Mouse (Mus musculus) embryonic facial prominence, embryonic 10.5 days (tissue): Measurements from ENCODE around the gene Bod1l. TPM values are rescaled to one million over a fixed set of nuclear protein-coding genes. Genes with fewer than 3 reads are reported as not detected.

ENCODE experiments used
- DNase-seq: peaks from one replicate; pipeline ENCODE4 v3.0.0-alpha.2; 2017; ENCODE audit warnings: low spot score
- H3K27ac ChIP-seq: fragments of 300-500 bp; sonication (generic); replicated peaks from 2 replicates; pipeline ENCODE4 v1.5.1; 2016; ENCODE audit warnings: mild to moderate bottlenecking
- H3K27me3 ChIP-seq: fragments of 300-500 bp; sonication (generic); replicated peaks from 2 replicates; pipeline ENCODE4 v1.6.1; 2016; ENCODE audit warnings: low read depth, mild to moderate bottlenecking; ENCODE audit not compliant: poor library complexity, severe bottlenecking
- H3K36me3 ChIP-seq: fragments of 300-500 bp; sonication (generic); replicated peaks from 2 replicates; pipeline ENCODE4 v1.6.1; 2016; ENCODE audit warnings: mild to moderate bottlenecking, moderate library complexity
- H3K4me1 ChIP-seq: fragments of 300-500 bp; sonication (generic); 2 replicates; pipeline ENCODE4 v1.6.1; 2016
- H3K4me3 ChIP-seq: fragments of 300-500 bp; sonication (generic); 2 replicates; pipeline ENCODE4 v1.5.1; 2016; ENCODE audit warnings: mild to moderate bottlenecking, moderate library complexity
- H3K9me3 ChIP-seq: fragments of 300-500 bp; sonication (generic); 2 replicates; pipeline ENCODE4 v1.6.1; 2016; ENCODE audit warnings: mild to moderate bottlenecking
- WGBS: fragments of 180-500 bp; shearing (Covaris S2); methylation state at CpG from one replicate; pipeline ENCODE4 v1.1.7; 2016; 5-methylcytosine and 5-hydroxymethylcytosine counted together
- polyA plus RNA-seq: library from polyadenylated mRNA; unstranded; fragments of >200 nt; fragmentation: Nextera tagmentation; extraction: Ambion mirVana; gene quantifications from 2 replicates; pipeline ENCODE4 v1.2.1, GENCODE M21; 2016

Bod1l gene
- 18.6 and 19.4 TPM in 2 replicates for polyA plus RNA-seq

DNA sequence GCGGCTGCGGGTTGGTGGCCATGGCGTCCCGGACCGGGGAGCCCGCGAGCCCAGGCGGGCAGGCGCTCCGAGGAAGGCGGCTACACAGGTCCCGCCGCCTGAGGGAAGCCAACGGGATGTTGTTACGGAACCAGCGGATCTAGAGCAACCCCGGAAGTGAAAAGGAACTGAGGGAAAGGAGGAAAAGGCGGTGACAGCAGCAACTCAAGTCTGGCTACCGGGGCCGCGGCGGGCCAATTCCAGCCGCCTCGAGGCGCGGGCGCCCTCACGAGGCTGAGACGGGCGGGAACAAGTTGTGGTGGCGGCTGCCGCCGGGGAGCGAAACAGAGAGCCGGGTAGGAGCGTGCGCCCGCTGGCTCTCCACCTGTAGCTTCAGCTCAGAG is at the start of gene Bod1l:
TSS of gene Bod1l (minus strand) at position 169 of the 383 bp plus-strand sequence.
- peaks cover 20% of the 10 kb centered on the region for H3K4me1 ChIP-seq
- peak within 1 kb of the TSS; percentile 93 for H3K4me3 ChIP-seq
- H3K27me3 ChIP-seq: no peaks in the 10 kb centered on the region
- H3K9me3 ChIP-seq: no peaks in the 10 kb centered on the region
- peak within 1 kb of the TSS; percentile 86 for H3K27ac ChIP-seq
- DNase-seq: peak; percentile 96
- under 1% methylated on average over 38 of the region's 38 CpGs for WGBS
- peaks cover 7% of the 10 kb centered on the region for H3K36me3 ChIP-seq

GRCm38 (mm10) chr5:41893351-41893750 is 49.2 kb upstream of the Bod1l start:
- Histone ChIP-seq H3K4me1 (no peaks in the 10 kb centered on the region), H3K27me3 (no peaks in the 10 kb centered on the region), H3K36me3 (no peaks in the 10 kb centered on the region), H3K4me3 (no peak overlapping the region), H3K9me3 (no peaks in the 10 kb centered on the region), H3K27ac (no peak overlapping the region)
- DNase-seq: no peak
- 80% methylated on average over 6 of the region's 6 CpGs for WGBS

DNA sequence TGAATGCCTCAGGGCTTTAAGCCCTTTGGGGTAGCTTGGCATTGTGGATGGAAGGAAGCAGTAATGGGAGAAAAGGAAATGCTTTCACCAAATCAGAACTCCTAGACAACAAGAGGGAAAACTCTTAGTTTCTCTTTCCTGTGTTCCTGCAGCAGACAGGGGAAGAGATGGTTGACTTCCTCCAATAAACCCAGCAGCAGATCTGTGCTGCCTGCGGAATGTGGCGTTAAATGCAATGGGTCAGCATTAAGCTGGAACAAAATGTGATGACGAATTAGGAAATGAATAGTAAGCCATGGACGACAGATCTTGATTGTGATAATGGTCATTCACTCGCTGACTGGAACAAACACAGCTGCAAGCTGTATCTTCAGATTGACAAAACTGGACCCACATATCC is 46.8 kb upstream of the Bod1l start:
- Histone ChIP-seq H3K4me3 (no peak overlapping the region), H3K27ac (no peak overlapping the region), H3K27me3 (no peaks in the 10 kb centered on the region), H3K4me1 (no peaks in the 10 kb centered on the region), H3K9me3 (no peaks in the 10 kb centered on the region), H3K36me3 (no peaks in the 10 kb centered on the region)
- DNase-seq: no peak
- WGBS: 80% methylated on average over 5 of the region's 5 CpGs

GRCm38 (mm10) chr5:41889245-41889849 is 45.2 kb upstream of the Bod1l start:
- no peak overlapping the region for H3K27ac ChIP-seq
- 79% methylated on average over 8 of the region's 8 CpGs for WGBS
- no peaks in the 10 kb centered on the region for H3K4me1 ChIP-seq

GRCm38 (mm10) chr5:41888834-41889233 is 44.7 kb upstream of the Bod1l start:
- Histone ChIP-seq H3K4me3 (no peak overlapping the region), H3K36me3 (no peaks in the 10 kb centered on the region), H3K4me1 (no peaks in the 10 kb centered on the region), H3K27me3 (peaks cover 6% of the 10 kb centered on the region; the same call in 1 of the 2 replicates), H3K27ac (no peak overlapping the region), H3K9me3 (no peaks in the 10 kb centered on the region)
- WGBS: 75% methylated on average over 3 of the region's 3 CpGs
- DNase-seq: no peak

More at GRCm38 (mm10) chr5:41889245-41889849, 45.2 kb upstream of the Bod1l start:
- Histone ChIP-seq H3K27me3 (peaks cover 6% of the 10 kb centered on the region; the same call in 1 of the 2 replicates), H3K9me3 (no peaks in the 10 kb centered on the region), H3K36me3 (no peaks in the 10 kb centered on the region), H3K4me3 (no peak overlapping the region)
- DNase-seq: no peak

DNA sequence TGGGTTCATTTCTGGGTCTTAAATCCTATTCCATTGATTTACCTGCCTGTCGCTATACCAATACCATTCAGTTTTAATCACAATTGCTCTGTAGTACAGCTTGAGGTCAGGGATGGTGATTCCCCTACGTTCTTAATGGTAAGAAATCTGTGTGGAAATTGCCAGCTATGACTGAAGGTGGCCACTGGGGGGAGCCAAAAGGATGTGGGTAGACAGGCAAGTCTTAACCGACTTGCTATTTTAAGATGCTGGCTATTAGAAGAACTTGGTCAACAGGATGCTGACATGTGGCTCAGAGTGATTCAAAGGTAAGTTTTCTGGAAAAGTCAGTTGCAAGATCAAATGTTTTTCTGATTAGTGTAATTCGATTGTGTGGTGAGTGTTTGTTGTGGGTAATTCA is 43.6 kb upstream of the Bod1l start:
- Histone ChIP-seq H3K4me1 (no peaks in the 10 kb centered on the region), H3K27ac (no peak overlapping the region), H3K27me3 (peaks cover 6% of the 10 kb centered on the region; the same call in 1 of the 2 replicates), H3K4me3 (no peak overlapping the region), H3K9me3 (no peaks in the 10 kb centered on the region), H3K36me3 (no peaks in the 10 kb centered on the region)
- DNase-seq: peak; percentile 79
- WGBS: 13% methylated on average over 4 of the region's 4 CpGs

DNA sequence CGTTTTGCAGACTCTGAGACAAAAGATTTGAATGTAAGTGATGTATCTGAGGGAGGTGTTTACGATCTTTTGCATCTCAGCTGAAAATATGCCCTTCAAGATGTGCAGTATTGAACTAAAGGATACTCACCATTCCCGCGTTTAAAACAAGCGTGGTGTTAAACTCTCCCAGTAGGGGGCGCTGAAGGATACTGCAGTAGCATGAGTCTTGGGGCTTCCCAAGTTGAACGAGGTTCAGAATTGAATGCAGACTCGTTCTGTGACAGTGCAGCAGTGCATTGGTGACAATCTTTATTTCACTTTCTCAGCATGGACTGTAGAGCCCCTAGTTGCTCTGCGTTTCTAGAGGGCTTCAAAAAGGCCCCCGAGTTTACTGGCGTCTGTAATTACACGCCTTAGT is 40.4 kb upstream of the Bod1l start:
- H3K9me3 ChIP-seq: no peaks in the 10 kb centered on the region
- H3K4me3 ChIP-seq: no peak overlapping the region
- no peak overlapping the region for H3K27ac ChIP-seq
- DNase-seq: peak; percentile 71
- H3K36me3 ChIP-seq: no peaks in the 10 kb centered on the region
- H3K27me3 ChIP-seq: peaks cover 6% of the 10 kb centered on the region; the same call in 1 of the 2 replicates
- 22% methylated on average over 12 of the region's 12 CpGs for WGBS
- H3K4me1 ChIP-seq: no peaks in the 10 kb centered on the region

DNA sequence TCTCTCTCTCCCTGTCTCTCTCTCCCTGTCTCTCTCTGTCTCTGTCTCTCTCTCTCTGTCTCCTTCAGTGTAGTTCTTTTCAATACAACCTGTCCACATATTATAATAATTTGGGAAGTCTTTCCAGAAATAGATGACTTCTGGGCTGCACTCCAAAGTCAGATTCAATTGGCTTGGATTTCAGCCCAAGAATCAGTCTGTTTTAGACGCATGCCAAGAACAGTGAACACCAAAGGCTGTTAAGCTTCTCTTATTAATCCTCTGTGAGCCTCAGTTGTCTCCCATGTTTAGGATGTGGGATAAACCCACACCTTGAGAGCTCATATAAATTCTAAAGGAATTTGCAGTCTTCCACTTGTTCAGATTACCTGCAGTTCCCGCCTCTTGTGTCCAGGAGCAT is 27.0 kb upstream of the Bod1l start:
- DNase-seq: no peak
- WGBS: 84% methylated on average over 2 of the region's 2 CpGs

GRCm38 (mm10) chr5:41855781-41856180 is 11.7 kb upstream of the Bod1l start:
- H3K27ac ChIP-seq: no peak overlapping the region
- 86% methylated on average over 2 of the region's 2 CpGs for WGBS
- no peaks in the 10 kb centered on the region for H3K36me3 ChIP-seq
- H3K9me3 ChIP-seq: no peaks in the 10 kb centered on the region
- no peak for DNase-seq
- no peaks in the 10 kb centered on the region for H3K27me3 ChIP-seq
- no peaks in the 10 kb centered on the region for H3K4me1 ChIP-seq
- no peak overlapping the region for H3K4me3 ChIP-seq

More for the DNA sequence above, 27.0 kb upstream of the Bod1l start:
- Histone ChIP-seq H3K36me3 (no peaks in the 10 kb centered on the region), H3K4me3 (no peak overlapping the region), H3K4me1 (no peaks in the 10 kb centered on the region), H3K27ac (no peak overlapping the region), H3K27me3 (no peaks in the 10 kb centered on the region), H3K9me3 (no peaks in the 10 kb centered on the region; the same call in 1 of the 2 replicates)

- WGBS: 66% methylated on average over 2 of the region's 2 CpGs
- H3K4me1 ChIP-seq: peaks cover 20% of the 10 kb centered on the region
- no peaks in the 10 kb centered on the region for H3K27me3 ChIP-seq
- no peak for DNase-seq
- H3K36me3 ChIP-seq: peaks cover 7% of the 10 kb centered on the region
- no peaks in the 10 kb centered on the region for H3K9me3 ChIP-seq
- H3K4me3 ChIP-seq: peak overlapping the region; percentile 93; the same call in 1 of the 2 replicates
- no peak overlapping the region for H3K27ac ChIP-seq
Observed at GRCm38 (mm10) chr5:41845558-41845937, 1.4 kb upstream of the Bod1l start.

DNA sequence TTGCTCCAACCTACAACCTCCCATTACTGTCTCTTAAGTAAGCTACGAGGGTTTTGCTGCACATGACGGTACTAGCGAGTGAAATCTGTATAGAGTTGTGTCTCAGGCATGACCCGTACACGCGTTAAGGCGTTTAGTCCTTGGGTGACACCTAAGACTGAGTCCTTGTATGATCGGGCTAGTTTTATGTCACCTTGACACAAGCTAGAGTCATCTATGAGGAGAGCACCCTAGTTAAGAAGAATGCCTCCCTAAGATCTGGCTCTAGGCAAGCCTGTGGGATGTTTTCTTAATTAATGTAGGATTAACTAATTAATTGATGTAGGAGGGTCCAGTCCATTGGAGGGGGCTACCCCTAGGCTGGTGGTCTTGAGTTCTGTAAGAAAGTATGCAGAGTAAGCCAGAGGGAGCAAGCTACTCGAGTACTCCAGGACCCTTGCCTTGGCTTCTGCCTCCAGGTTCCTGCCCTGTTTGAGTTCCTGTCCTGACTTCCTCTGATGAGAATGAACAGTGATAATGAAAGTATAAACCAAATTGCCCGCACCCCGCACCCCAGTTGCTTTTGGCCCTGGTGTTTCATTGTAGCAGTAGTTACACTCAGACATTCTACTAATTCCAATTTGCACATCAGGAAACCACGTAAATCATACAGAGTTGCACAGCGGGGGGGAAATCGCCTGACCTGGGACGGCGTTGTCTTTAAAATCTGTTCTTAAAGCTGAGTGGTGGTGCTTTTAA is 874 bp upstream of the Bod1l start:
- 22% methylated on average over 16 of the region's 16 CpGs for WGBS
- peak; percentile 33 for DNase-seq

GRCm38 (mm10) chr5:41843419-41844146 is 532 bp downstream of the Bod1l start:
- peaks cover 20% of the 10 kb centered on the region for H3K4me1 ChIP-seq
- peak overlapping the region; percentile 86 for H3K27ac ChIP-seq
- peaks cover 7% of the 10 kb centered on the region for H3K36me3 ChIP-seq
- no peaks in the 10 kb centered on the region for H3K9me3 ChIP-seq
- 1% methylated on average over 46 of the region's 46 CpGs for WGBS
- peak overlapping the region; percentile 93 for H3K4me3 ChIP-seq
- H3K27me3 ChIP-seq: no peaks in the 10 kb centered on the region
- DNase-seq: no peak

More for the DNA sequence above, 874 bp upstream of the Bod1l start:
- Histone ChIP-seq H3K9me3 (no peaks in the 10 kb centered on the region), H3K4me3 (peak overlapping the region; percentile 93), H3K4me1 (peaks cover 20% of the 10 kb centered on the region), H3K27me3 (no peaks in the 10 kb centered on the region), H3K36me3 (peaks cover 7% of the 10 kb centered on the region), H3K27ac (peak overlapping the region; percentile 48; the same call in 1 of the 2 replicates)
